ENCODE assay signal across 8 mouse cellular contexts in the genomic region with DNA sequence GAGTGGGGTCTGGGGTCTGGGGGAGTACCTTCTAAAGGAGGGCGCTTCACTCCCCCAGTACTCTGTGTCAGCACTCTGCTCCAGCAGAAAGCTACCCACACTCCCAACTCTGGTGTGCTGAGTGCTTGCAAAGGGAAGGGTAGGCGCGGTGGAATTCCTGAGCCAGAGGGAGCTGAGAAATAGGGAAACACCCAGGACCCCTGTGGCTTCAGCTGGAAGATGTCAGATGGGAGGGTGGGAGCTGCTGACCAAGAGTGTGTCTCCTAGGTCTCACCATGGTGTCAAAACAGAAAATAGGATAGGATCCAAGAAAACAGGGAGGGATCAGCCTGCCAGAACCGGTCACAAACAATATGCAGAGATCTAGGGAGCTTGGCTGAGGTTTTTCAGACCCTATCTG. TPM values are rescaled to one million over a fixed set of nuclear protein-coding genes. Genes with fewer than 3 reads are reported as not detected.
DNase-seq lines count a peak whose midpoint lies in the region; ATAC-seq and TF ChIP-seq lines count a peak whose summit lies in the region.

No protein-coding gene starts in this region.

- H3K27ac ChIP-seq in heart, adult 2 months, result peak overlapping the region; percentile 83
- H3K27ac ChIP-seq in testis, adult 2 months (ENCODE audit: control insufficient read depth, insufficient read depth, low read depth, low read length), result peak overlapping the region; percentile 90
- H3K27ac ChIP-seq in hindbrain, embryonic 12.5 days, result no peak overlapping the region; the same call in 1 of the 2 replicates
- peak overlapping the region; percentile 74 for H3K27ac ChIP-seq in midbrain, embryonic 14.5 days (replicated peaks; ENCODE audit: low read depth, low read length)

- DNase-seq in heart, adult 2 months, result no peak
- DNase-seq in heart, adult 18-20 months, result no peak
- DNase-seq in testis, postnatal 14 days (ENCODE audit: low spot score), result no peak
- peak; percentile 66 for DNase-seq in midbrain, embryonic 14.5 days
- DNase-seq in yolk sac, embryonic 10.5 days (ENCODE audit: low spot score), result no peak
- no peak for DNase-seq in urinary bladder, adult 18-20 months (ENCODE audit: low spot score in 2 of 2)

- intact Hi-C loops in heart, adult 2 months (cut with DNase I), result loop anchor here (1.0 to 5.0 kb wide), 2 partner anchors 49 to 84 kb away; no protein-coding TSS in a partner anchor

- H3K4me2 ChIP-seq in hindbrain, embryonic 12.5 days (replicated peaks), result peak overlapping the region; percentile 80
- H3K4me2 ChIP-seq in midbrain, embryonic 14.5 days (ENCODE audit: low read length), result peak overlapping the region; percentile 77

- no peaks in the 10 kb centered on the region for H3K79me2 ChIP-seq in heart, adult 2 months (replicated peaks; ENCODE audit: control insufficient read depth, insufficient read depth, low read length)

- no peak for TF ChIP-seq POLR2A in heart, adult 2 months (IDR thresholded peaks at IDR 0.05; ENCODE audit: insufficient read depth, low read depth, low read length)
- TF ChIP-seq POLR2A in testis, adult 2 months (IDR thresholded peaks at IDR 0.05; ENCODE audit: control insufficient read depth, low read depth, low read length), result no peak

- no peaks in the 10 kb centered on the region for H3K4me1 ChIP-seq in heart, adult 2 months (ENCODE audit: control insufficient read depth, insufficient read depth, low read length)
- H3K4me1 ChIP-seq in testis, adult 2 months (ENCODE audit: control insufficient read depth, insufficient read depth, low read length), result peaks cover 4% of the 10 kb centered on the region
- no peaks in the 10 kb centered on the region for H3K4me1 ChIP-seq in hindbrain, embryonic 12.5 days
- no peaks in the 10 kb centered on the region for H3K4me1 ChIP-seq in midbrain, embryonic 14.5 days (ENCODE audit: control insufficient read depth, insufficient read depth, low read length)

- peak; percentile 91 for ATAC-seq in hindbrain, embryonic 12.5 days (ENCODE audit: low FRiP score)
- ATAC-seq in midbrain, embryonic 14.5 days (ENCODE audit: low FRiP score, low TSS enrichment), result peak; percentile 82; the same call in 1 of the 2 replicates

- 11% methylated on average over 4 of the region's 4 CpGs for WGBS in heart, adult 2 months
- WGBS in hindbrain, embryonic 12.5 days, result 6% methylated on average over 4 of the region's 4 CpGs
- WGBS in midbrain, embryonic 14.5 days, result 5% methylated on average over 4 of the region's 4 CpGs

- peak overlapping the region; percentile 67 for H3K9ac ChIP-seq in heart, adult 2 months (ENCODE audit: low read depth, low read length)
- H3K9ac ChIP-seq in hindbrain, embryonic 12.5 days, result peak overlapping the region; percentile 58
- H3K9ac ChIP-seq in midbrain, embryonic 14.5 days (replicated peaks; ENCODE audit: low read length), result peak overlapping the region; percentile 73

- peak overlapping the region; percentile 60 for H3K4me3 ChIP-seq in heart, adult 2 months
- peak overlapping the region; percentile 99 for H3K4me3 ChIP-seq in testis, adult 2 months (ENCODE audit: control insufficient read depth, low read depth, low read length)
- peak overlapping the region; percentile 61 for H3K4me3 ChIP-seq in hindbrain, embryonic 12.5 days
- peak overlapping the region; percentile 71 for H3K4me3 ChIP-seq in midbrain, embryonic 14.5 days (replicated peaks; ENCODE audit: low read depth, low read length)

- no peaks in the 10 kb centered on the region; the same call in 1 of the 2 replicates for H3K36me3 ChIP-seq in heart, adult 2 months (ENCODE audit: control insufficient read depth, insufficient read depth, low read length)
- H3K36me3 ChIP-seq in testis, adult 2 months (ENCODE audit: control insufficient read depth, insufficient read depth, low read length), result no peaks in the 10 kb centered on the region; the same call in 1 of the 2 replicates
- no peaks in the 10 kb centered on the region for H3K36me3 ChIP-seq in hindbrain, embryonic 12.5 days
- no peaks in the 10 kb centered on the region for H3K36me3 ChIP-seq in midbrain, embryonic 14.5 days (ENCODE audit: control insufficient read depth, insufficient read depth, low read length)

- no peaks in the 10 kb centered on the region for H3K9me3 ChIP-seq in hindbrain, embryonic 12.5 days (replicated peaks)
- H3K9me3 ChIP-seq in midbrain, embryonic 14.5 days (ENCODE audit: control insufficient read depth, low read length), result no peaks in the 10 kb centered on the region

- no peak for TF ChIP-seq CTCF in heart, adult 2 months (IDR thresholded peaks at IDR 0.05)
- TF ChIP-seq CTCF in testis, adult 2 months (IDR thresholded peaks at IDR 0.05; ENCODE audit: control insufficient read depth, insufficient read depth, insufficient replicate concordance, low read depth, low read length), result no peak

- no peak for TF ChIP-seq EP300 in heart, adult 2 months (IDR thresholded peaks at IDR 0.05; ENCODE audit: insufficient read depth, low read depth, low read length)

- no peaks in the 10 kb centered on the region for H3K27me3 ChIP-seq in heart, adult 2 months (ENCODE audit: control insufficient read depth, insufficient read depth, low read length)
- H3K27me3 ChIP-seq in testis, adult 2 months (ENCODE audit: control insufficient read depth, insufficient read depth, low read length), result no peaks in the 10 kb centered on the region
- no peaks in the 10 kb centered on the region for H3K27me3 ChIP-seq in hindbrain, embryonic 12.5 days
- no peaks in the 10 kb centered on the region for H3K27me3 ChIP-seq in midbrain, embryonic 14.5 days (ENCODE audit: control insufficient read depth, insufficient read depth, low read length)

RNA-seq across cellular contexts. Expression of a gene that starts 0.3 kb away (rescaled TPM):
- 1 to 10 TPM; 7.6 to 8.3 TPM for total RNA-seq in heart, adult 2 months (2021)
- 8.0 and 15.4 TPM in 2 replicates for polyA plus RNA-seq in heart, adult 2 months (2012; rRNA removed)
- total RNA-seq in heart, adult 18-20 months (2021), result 10 to 100 TPM in 1 of 2 experiments, 1 to 10 TPM in 1; 6.6 to 11.2 TPM
- polyA plus RNA-seq in testis, adult 2 months (2012; rRNA removed), result 27.3 and 37.4 TPM in 2 replicates
- 4.7 and 5.0 TPM in 2 replicates for polyA plus RNA-seq in hindbrain, embryonic 12.5 days (2016; fragmentation: Nextera tagmentation; extraction: Ambion mirVana)
- 6.1 and 7.9 TPM in 2 replicates for polyA plus RNA-seq in midbrain, embryonic 14.5 days (2014; fragmentation: Nextera tagmentation; extraction: Ambion mirVana)

RNA-seq across cellular contexts. Expression of a gene that starts 40.1 kb away (rescaled TPM):
- total RNA-seq in heart, adult 2 months (2021), result not detected
- not detected in 2 replicates for polyA plus RNA-seq in heart, adult 2 months (2012; rRNA removed)
- total RNA-seq in heart, adult 18-20 months (2021), result not detected
- 183 and 221 TPM in 2 replicates for polyA plus RNA-seq in testis, adult 2 months (2012; rRNA removed)
- polyA plus RNA-seq in hindbrain, embryonic 12.5 days (2016; fragmentation: Nextera tagmentation; extraction: Ambion mirVana), result not detected in 2 replicates
- polyA plus RNA-seq in midbrain, embryonic 14.5 days (2014; fragmentation: Nextera tagmentation; extraction: Ambion mirVana), result not detected in 2 replicates

Comparison
In these comparisons a context has a peak if more than half of its experiments do, and no peak if none do; other contexts are left out.
1. RNA of a gene that starts 40.1 kb away (polyA plus RNA-seq): 183 to 221 TPM in testis, adult 2 months; not detected in heart, adult 2 months, not detected in hindbrain, embryonic 12.5 days and not detected in midbrain, embryonic 14.5 days; every median in the first group is over 100 times any median in the second.
2. Peak in every context shown above with its lines, with median percentiles within 50 percentile points of each other: H3K4me3 ChIP-seq and H3K9ac ChIP-seq.